Mouse (Mus musculus) intestine, embryonic 14.5 days (tissue): ENCODE results near the gene Osbpl9. TPM values are rescaled to one million over a fixed set of nuclear protein-coding genes. Genes with fewer than 3 reads are reported as not detected.

Experiments
- ATAC-seq: fragments of 200-750 bp; cut with Nextera tagmentation; replicated peaks from 2 replicates; pipeline ENCODE4 v1.8.0; 2017; ENCODE audit warnings: low read depth, moderate number of reproducible peaks, moderate TSS enrichment, moderate library complexity; ENCODE audit not compliant: low FRiP score, low TSS enrichment
- DNase-seq: peaks from one replicate; pipeline ENCODE4 v3.0.0-alpha.2; 2018; ENCODE audit warnings: low spot score
- H3K27ac ChIP-seq: fragments of 300-500 bp; sonication (generic); 2 replicates; pipeline ENCODE4 v1.5.1; 2014; ENCODE audit warnings: low read depth, mild to moderate bottlenecking, control low read depth
- H3K27me3 ChIP-seq: fragments of 300-500 bp; sonication (generic); replicated peaks from 2 replicates; pipeline ENCODE4 v1.6.1; 2014; ENCODE audit warnings: low read length, control low read depth; ENCODE audit not compliant: control insufficient read depth, insufficient read depth
- H3K36me3 ChIP-seq: fragments of 300-500 bp; sonication (generic); 2 replicates; pipeline ENCODE4 v1.6.1; 2014; ENCODE audit warnings: low read length, control low read depth; ENCODE audit not compliant: control insufficient read depth, insufficient read depth
- H3K4me1 ChIP-seq: fragments of 300-500 bp; sonication (generic); replicated peaks from 2 replicates; pipeline ENCODE4 v1.6.1; 2014; ENCODE audit warnings: low read length, control low read depth, mixed read lengths; ENCODE audit not compliant: control insufficient read depth, insufficient read depth
- H3K4me2 ChIP-seq: fragments of 300-500 bp; sonication (generic); 2 replicates; pipeline ENCODE4 v1.6.1; 2014; ENCODE audit warnings: low read length
- H3K4me3 ChIP-seq: fragments of 300-500 bp; sonication (generic); 2 replicates; pipeline ENCODE4 v1.5.1; 2014; ENCODE audit warnings: low read depth, low read length, control low read depth, mixed read lengths
- H3K9ac ChIP-seq: fragments of 300-500 bp; sonication (generic); 2 replicates; pipeline ENCODE4 v1.6.1; 2014; ENCODE audit warnings: mild to moderate bottlenecking, low read length
- H3K9me3 ChIP-seq: fragments of 300-500 bp; sonication (generic); 2 replicates; pipeline ENCODE4 v1.6.1; 2016; ENCODE audit warnings: low read length, control low read depth; ENCODE audit not compliant: control insufficient read depth
- WGBS: fragments of 180-500 bp; shearing (Covaris S2); extraction: QIAGEN DNeasy Blood & Tissue Kit; methylation state at CpG from one replicate; pipeline ENCODE4 v1.1.7; 2014; 5-methylcytosine and 5-hydroxymethylcytosine counted together
- polyA plus RNA-seq: library from polyadenylated mRNA; unstranded; fragments of >200 nt; fragmentation: Nextera tagmentation; extraction: Ambion mirVana; gene quantifications from 2 replicates; pipeline ENCODE4 v1.2.1, GENCODE M21; 2014

The Osbpl9 gene
- polyA plus RNA-seq, 1 experiment from 2014 or later = 53.6 TPM

DNA sequence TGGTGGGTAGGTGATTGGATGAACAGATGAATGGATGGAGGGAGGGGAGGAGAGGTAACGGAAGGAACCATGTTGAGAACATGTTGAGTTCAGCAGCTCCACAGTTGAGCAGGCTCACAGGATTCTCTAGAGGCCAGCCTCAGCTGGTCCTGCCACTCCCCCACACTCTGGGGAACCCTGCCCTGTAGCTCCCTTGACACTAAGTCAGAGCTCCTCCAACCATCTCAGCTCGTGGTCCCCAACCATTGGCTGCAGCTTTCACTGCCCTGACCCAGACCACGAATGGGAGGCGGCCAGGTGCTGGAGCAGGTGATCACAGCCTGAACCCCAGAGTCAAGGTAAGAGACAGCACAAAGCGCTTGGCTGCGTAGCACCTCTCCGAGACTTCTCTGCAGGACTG lies 15.9 kb upstream of the Osbpl9 start:
- no peak overlapping the region for H3K9ac ChIP-seq
- no peaks in the 10 kb centered on the region for H3K4me1 ChIP-seq
- H3K4me2 ChIP-seq = no peak overlapping the region
- no peaks in the 10 kb centered on the region for H3K36me3 ChIP-seq
- DNase-seq (no peak), ATAC-seq (no peak)
- H3K27me3 ChIP-seq = no peaks in the 10 kb centered on the region
- H3K4me3 ChIP-seq = no peak overlapping the region
- no peak overlapping the region for H3K27ac ChIP-seq
- no peaks in the 10 kb centered on the region for H3K9me3 ChIP-seq
- WGBS = 72% methylated on average over 7 of the region's 7 CpGs

DNA sequence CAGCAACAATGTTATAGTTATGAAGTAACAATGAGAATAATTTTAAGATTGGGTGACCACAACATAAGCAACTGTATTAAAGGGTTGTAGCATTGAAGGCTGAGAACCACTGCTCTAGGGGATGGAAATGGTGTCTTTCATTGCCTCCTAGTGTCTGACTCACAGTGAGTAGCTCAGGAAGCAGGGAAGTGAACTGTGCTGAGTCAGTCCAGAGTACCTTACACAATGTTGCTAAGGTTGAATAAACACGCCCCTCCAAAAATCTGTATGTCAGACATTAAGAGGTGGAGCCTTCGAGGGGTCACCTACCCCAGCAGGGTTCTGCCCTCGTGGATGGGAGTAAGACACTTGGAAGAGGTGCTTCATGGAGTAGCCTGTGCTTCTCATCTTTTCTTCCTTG lies 11.9 kb upstream of the Osbpl9 start:
- H3K4me1 ChIP-seq = no peaks in the 10 kb centered on the region
- H3K36me3 ChIP-seq = no peaks in the 10 kb centered on the region
- no peak overlapping the region for H3K4me3 ChIP-seq
- no peak overlapping the region for H3K9ac ChIP-seq
- no peak for ATAC-seq
- no peak for DNase-seq
- no peak overlapping the region for H3K4me2 ChIP-seq
- no peaks in the 10 kb centered on the region for H3K9me3 ChIP-seq
- WGBS = 73% methylated on average over 3 of the region's 3 CpGs
- no peaks in the 10 kb centered on the region for H3K27me3 ChIP-seq
- no peak overlapping the region for H3K27ac ChIP-seq

DNA sequence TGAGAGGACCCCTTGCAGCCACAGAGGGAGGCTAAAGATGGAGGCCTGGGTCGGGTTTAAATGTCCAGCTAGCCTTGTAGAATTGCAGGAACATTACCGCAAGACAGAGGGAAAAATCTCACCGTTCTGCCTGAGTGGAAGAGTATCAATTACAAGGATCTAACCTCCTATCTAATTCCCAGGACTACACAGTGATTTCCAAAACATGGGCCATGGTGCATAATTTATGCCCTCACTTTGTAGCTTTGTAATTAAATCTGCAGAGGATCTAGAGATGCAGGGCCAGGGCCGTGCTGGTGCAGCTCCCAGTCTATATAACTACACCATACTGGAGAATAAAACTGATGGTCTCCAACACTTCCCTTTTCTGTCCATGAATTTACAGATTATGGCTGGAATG lies 8.8 kb upstream of the Osbpl9 start:
- no peak for DNase-seq
- no peaks in the 10 kb centered on the region for H3K9me3 ChIP-seq
- no peaks in the 10 kb centered on the region for H3K4me1 ChIP-seq
- WGBS = 75% methylated on average over 4 of the region's 4 CpGs
- no peak for ATAC-seq
- no peaks in the 10 kb centered on the region for H3K36me3 ChIP-seq
- H3K27ac ChIP-seq = no peak overlapping the region
- no peak overlapping the region for H3K9ac ChIP-seq
- H3K4me2 ChIP-seq = no peak overlapping the region
- no peaks in the 10 kb centered on the region for H3K27me3 ChIP-seq
- no peak overlapping the region for H3K4me3 ChIP-seq

DNA sequence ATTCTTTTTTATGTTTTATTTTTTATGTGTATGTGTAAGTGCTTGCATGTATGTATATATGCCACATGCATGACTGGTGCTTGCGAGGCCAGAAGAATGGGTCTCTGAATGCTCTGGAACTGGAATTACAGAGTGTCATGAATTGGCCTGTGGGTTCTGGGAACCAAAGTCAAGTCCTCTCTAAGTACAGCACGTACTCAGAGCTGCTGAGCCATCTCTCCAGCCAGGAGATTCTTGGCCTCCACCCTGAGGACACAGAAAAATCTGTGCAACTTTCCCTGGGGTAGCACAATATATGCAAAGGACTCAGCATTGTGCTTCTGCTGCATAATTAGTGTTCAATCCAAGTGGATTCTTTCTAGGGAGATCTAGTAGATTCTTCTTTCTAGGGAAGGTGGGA lies 8.2 kb upstream of the Osbpl9 start:
- no peak for ATAC-seq
- H3K4me1 ChIP-seq = no peaks in the 10 kb centered on the region

DNA sequence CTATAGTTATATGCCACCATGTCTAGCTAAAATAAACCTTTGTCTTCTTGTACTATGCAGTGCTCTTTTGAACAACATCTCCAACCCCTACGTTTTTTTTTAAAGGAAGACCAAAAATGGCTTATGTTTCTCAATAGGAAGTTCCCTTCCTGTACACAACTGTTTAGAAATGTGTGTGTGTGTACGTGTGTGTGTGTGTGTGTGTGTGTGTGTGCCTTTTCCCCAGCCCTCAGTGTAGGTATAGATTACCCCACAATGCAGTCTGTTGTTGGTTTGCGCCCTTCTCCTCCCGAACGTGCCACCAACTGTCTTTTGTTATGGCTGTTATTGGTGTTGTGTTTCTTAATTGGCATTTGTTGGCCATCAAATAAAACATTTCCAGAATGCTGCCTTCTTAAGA lies 5.5 kb upstream of the Osbpl9 start:
- Histone ChIP-seq H3K4me3 (no peak overlapping the region), H3K27ac (no peak overlapping the region), H3K4me1 (no peaks in the 10 kb centered on the region), H3K27me3 (no peaks in the 10 kb centered on the region), H3K9me3 (no peaks in the 10 kb centered on the region), H3K9ac (no peak overlapping the region), H3K36me3 (no peaks in the 10 kb centered on the region), H3K4me2 (no peak overlapping the region)
- no peak for DNase-seq
- ATAC-seq = no peak
- 82% methylated on average over 5 of the region's 5 CpGs for WGBS

More for the DNA sequence above, 8.2 kb upstream of the Osbpl9 start:
- Histone ChIP-seq H3K27ac (no peak overlapping the region), H3K9ac (no peak overlapping the region), H3K27me3 (no peaks in the 10 kb centered on the region), H3K4me3 (no peak overlapping the region), H3K4me2 (no peak overlapping the region), H3K9me3 (no peaks in the 10 kb centered on the region), H3K36me3 (no peaks in the 10 kb centered on the region)
- 82% methylated on average over 2 of the region's 2 CpGs for whole genome bisulfite sequencing
- DNase-seq = no peak

DNA sequence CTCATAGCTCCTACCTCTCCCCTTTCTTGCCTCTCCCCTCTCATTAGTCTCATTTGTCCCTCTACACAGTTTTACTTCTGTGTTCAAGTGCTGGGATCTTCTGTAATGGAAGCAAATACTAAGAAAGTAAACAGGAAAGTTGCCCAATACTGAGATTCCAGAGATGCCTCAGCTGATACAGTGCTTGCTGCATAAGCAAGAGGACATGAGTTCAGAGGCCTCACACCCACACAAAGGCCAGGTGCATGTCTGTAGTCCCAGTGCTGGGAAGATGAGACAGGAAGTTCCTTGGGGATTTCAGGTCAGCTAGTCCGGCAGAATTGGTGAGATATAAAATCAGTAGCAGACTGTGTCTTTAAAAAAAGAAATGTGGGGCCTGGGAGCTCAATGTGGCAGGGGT lies 2.3 kb upstream of the Osbpl9 start:
- Histone ChIP-seq H3K9me3 (no peaks in the 10 kb centered on the region), H3K27ac (no peak overlapping the region), H3K9ac (no peak overlapping the region), H3K4me3 (no peak overlapping the region), H3K36me3 (no peaks in the 10 kb centered on the region), H3K4me1 (peaks cover 8% of the 10 kb centered on the region), H3K4me2 (no peak overlapping the region), H3K27me3 (no peaks in the 10 kb centered on the region)
- 52% methylated on average over 1 of the region's 1 CpGs for WGBS
- DNase-seq = no peak
- no peak for ATAC-seq

DNA sequence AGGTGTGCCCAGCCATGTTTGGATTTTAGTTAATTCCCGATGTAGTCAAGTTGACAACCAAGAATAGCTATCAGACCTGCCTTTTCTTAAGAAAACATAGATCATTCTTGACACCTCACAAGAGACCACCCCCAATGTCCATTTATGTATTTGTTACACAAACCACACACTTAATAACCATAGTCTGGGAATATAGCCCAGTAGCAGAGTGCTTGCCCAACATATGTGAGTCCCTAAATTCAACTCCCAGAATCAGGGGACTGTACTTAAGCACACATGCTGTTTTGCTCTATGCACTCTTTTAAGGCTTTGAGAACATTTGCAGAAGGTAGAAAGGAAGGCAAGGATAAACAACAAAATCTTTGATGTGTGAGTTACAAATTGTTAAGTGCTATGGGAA lies 1.9 kb upstream of the Osbpl9 start:
- no peaks in the 10 kb centered on the region for H3K27me3 ChIP-seq
- no peak overlapping the region for H3K4me2 ChIP-seq
- ATAC-seq = no peak
- no peak overlapping the region for H3K27ac ChIP-seq
- no peak overlapping the region for H3K4me3 ChIP-seq
- H3K36me3 ChIP-seq = no peaks in the 10 kb centered on the region
- H3K9me3 ChIP-seq = no peaks in the 10 kb centered on the region
- WGBS = 79% methylated on average over 1 of the region's 1 CpGs
- no peak for DNase-seq
- peaks cover 8% of the 10 kb centered on the region for H3K4me1 ChIP-seq
- H3K9ac ChIP-seq = no peak overlapping the region

DNA sequence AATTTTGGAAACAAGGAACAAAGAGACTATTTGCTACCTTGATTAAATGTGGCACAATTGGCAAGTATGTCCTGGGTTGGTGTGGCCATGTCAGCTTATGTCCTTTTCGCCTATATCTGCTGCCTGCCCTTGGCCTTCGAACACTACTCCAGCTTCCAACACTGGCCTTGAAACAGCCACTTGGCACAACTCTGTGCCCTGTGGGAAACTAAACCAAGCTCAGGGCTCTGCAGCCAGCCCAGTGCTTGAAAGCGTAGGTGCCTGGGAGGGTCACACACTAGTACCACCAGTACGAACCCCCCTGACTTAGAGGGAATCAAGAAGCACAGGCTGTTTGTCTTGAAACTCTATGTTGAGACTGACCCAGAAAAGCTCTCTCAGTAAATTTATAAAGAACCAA lies 3.0 kb downstream of the Osbpl9 start:
- Histone ChIP-seq H3K9me3 (no peaks in the 10 kb centered on the region), H3K4me2 (no peak overlapping the region), H3K4me3 (no peak overlapping the region), H3K36me3 (no peaks in the 10 kb centered on the region), H3K9ac (no peak overlapping the region), H3K4me1 (peaks cover 8% of the 10 kb centered on the region), H3K27ac (no peak overlapping the region), H3K27me3 (no peaks in the 10 kb centered on the region)
- ATAC-seq = no peak
- WGBS = 97% methylated on average over 4 of the region's 4 CpGs
- no peak for DNase-seq

DNA sequence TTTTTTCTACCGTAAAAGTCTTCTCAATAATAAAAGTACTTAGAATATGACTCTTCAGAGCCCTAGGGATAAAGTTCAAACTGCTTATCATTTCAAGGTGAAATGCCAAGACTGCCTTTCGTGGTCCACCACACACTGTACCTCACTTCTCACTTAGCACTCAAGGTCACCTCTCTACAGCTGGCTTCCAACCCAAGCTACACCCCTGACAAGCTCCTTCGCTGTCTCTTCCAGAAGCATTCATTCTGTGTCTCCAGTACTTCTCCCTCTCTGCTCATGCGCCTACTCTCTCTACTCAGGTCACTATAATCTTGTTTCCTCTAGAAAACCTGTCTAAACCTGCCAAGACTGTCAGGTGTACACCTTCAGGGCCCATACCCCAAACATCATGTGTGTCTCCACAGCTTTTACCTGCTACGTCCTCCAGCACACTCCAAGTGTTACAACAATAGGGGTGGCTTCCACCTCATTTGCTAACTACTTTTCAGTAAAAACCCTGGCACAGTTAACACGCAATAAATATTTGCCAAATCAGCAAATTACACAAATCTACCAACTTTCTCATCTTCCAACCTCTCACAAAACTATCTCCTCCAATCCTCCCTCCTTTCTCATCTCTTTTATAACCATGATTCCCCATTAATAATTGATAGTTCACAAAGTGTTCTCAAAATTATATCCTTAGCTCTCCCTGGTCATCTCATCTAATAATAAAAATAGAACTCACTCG lies 6.0 kb downstream of the Osbpl9 start:
- Histone ChIP-seq H3K9me3 (no peaks in the 10 kb centered on the region), H3K4me3 (no peak overlapping the region), H3K9ac (no peak overlapping the region), H3K27ac (no peak overlapping the region), H3K36me3 (no peaks in the 10 kb centered on the region), H3K4me1 (peaks cover 10% of the 10 kb centered on the region), H3K27me3 (no peaks in the 10 kb centered on the region), H3K4me2 (no peak overlapping the region)
- 87% methylated on average over 7 of the region's 7 CpGs for WGBS
- no peak for DNase-seq
- ATAC-seq = no peak
